Mouse (Mus musculus): ENCODE results near the gene Gm21627. TPM values are rescaled to one million over a fixed set of nuclear protein-coding genes. Genes with fewer than 3 reads are reported as not detected.
"Not testable (repeated sequence)": the region's sequence is repeated elsewhere in the genome, so short reads cannot be mapped to it uniquely, and the experiment has no call there.

Gm21627 gene
- not detected for total RNA-seq (2021)
- long read RNA-seq, result 0 reads

- not testable (repeated sequence) for DNase-seq (ENCODE audit: low spot score in 2 of 2)
Measured at GRCm38 (mm10) chrY:63228127-63228526, at the start of gene Gm21627. Gene Gm21627 (plus strand): TSS chrY:63228427.

Data from layer of hippocampus, postnatal 10 days (tissue).